Mouse (Mus musculus): ENCODE measurements around the gene Cacna1g. TPM values are rescaled to one million over a fixed set of nuclear protein-coding genes. Genes with fewer than 3 reads are reported as not detected.
A peak's percentile ranks its signal among the peaks of the same experiment; 100 is the strongest.

The Cacna1g gene
- total RNA-seq (2021): 100 to 1,000 TPM; 180 to 184 TPM

DNA sequence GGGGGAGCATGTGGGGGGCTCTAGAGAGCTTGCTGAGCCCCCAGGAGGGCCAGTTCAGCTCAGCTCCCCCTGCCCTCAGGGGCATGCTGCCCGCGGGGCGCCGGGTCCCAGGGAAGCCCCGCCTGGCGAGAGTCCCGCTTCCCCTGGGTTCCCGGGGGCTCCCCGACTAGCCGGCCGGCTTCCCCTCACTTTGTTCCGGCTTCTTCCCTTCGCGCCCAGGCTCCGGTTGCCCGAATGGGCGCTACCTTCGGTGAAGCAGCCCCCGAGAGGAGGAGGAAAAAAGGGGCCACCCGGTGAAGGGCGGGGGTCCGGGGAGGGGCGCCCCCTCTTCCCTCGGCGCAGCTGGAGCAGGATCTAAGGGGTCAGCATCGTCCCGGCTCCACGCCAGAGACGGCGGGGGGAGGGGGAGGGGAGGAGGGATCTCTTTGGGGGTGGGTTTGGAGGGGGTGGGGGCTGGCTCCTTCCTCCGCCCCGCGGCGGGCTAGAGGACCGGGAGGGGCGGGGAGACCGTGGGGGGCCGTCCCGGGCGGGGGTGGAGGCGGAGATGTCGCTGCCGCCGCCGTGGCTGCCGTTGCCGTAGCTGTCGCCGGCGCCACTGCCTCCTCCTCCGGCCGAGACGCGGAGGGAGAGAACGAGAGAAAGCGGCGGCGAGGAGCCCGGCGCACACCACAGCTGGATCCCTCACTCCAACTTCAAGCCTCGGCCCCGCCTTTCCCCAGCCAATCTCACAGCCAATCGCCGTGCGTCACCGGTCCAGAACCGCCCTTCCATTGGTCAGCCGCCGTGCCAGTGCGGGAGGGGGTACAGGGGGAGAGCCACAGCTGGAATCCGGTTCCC, at the start of gene Cacna1g:
Cacna1g (minus strand) TSS at position 492 of the 837 bp plus-strand sequence.
- DNase-seq: peak; percentile 81
- intact Hi-C loops (cut with DNase I): loop anchor here (5.0 kb wide), 1 partner anchor 147 kb away; the partner anchor contains the start of gene Ankrd40

- intact Hi-C loops (cut with DNase I): no loop called here
- peak; percentile 50 for DNase-seq
Observed at GRCm38 (mm10) chr11:94521219-94521843, 47.3 kb upstream of the Cacna1g start, which contains the start of gene Mycbpap. Gene Mycbpap, minus strand, starts transcription at chr11:94521742.

- intact Hi-C loops (cut with DNase I): no loop called here
- no peak for DNase-seq
Observed at GRCm38 (mm10) chr11:94513452-94513851, 39.5 kb upstream of the Cacna1g start.

GRCm38 (mm10) chr11:94508976-94509375, 35.0 kb upstream of the Cacna1g start:
- intact Hi-C loops (cut with DNase I): no loop called here
- DNase-seq: no peak

DNA sequence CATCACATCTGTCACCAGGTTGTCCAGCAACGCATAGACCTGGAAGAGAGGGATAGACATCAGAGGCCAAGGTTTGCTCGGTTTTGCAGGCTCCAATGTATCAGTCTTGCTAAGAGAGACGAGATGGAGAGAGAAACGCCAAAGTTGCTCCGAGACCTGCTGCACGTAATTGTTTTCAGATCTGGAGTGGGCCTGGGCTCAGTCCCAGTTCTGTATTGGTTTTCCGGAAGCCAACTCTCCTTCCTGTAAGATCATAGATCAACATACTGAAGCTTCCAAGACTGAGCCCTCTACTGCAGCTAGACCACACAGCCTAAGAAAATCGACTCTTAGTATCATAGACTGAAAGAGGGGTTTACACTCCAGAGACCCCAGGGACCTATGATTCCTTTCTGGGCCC, 27.5 kb upstream of the Cacna1g start:
- intact Hi-C loops (cut with DNase I): no loop called here
- DNase-seq: no peak

GRCm38 (mm10) chr11:94500362-94500761, 26.4 kb upstream of the Cacna1g start:
- DNase-seq: no peak
- intact Hi-C loops (cut with DNase I): no loop called here

DNA sequence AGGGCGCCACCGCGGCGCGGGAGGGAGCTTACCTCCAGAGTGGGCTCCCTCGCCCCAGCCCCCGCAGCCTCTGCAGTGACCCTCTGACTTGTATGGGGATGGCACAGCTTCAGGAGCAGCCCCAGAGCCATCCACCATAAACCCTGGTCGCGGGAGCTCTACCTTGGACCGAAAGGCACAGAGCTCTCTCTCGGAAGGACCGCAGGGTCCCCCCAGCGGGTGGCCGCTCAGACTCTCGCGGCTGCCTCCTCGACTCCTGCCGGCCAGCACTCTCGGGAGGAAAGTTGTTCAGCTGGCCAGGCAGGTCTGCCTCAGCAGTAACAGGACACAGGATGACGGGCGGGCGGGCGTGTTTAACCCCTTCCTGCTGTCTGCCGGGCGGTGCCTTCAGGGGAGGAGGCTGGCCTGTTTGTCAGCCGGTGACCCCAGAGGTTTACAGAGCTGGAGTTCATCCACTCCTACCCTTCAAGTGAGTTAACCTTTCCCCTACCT, 25.7 kb upstream of the Cacna1g start, which contains the start of gene Epn3:
Epn3 (minus strand) TSS at position 314 of the 492 bp plus-strand sequence.
- peak; percentile 16 for DNase-seq
- intact Hi-C loops (cut with DNase I): no loop called here

GRCm38 (mm10) chr11:94499035-94499434, 25.0 kb upstream of the Cacna1g start:
- intact Hi-C loops (cut with DNase I): no loop called here
- peak; percentile 46 for DNase-seq

- DNase-seq: peak; percentile 34
- intact Hi-C loops (cut with DNase I): no loop called here
Observed at GRCm38 (mm10) chr11:94498093-94498996, 24.3 kb upstream of the Cacna1g start.

- intact Hi-C loops (cut with DNase I): no loop called here
- DNase-seq: no peak
Observed at GRCm38 (mm10) chr11:94495415-94495814, 21.4 kb upstream of the Cacna1g start.

- intact Hi-C loops (cut with DNase I): no loop called here
- no peak for DNase-seq
Observed at GRCm38 (mm10) chr11:94491749-94492099, 17.7 kb upstream of the Cacna1g start.

GRCm38 (mm10) chr11:94491035-94491748, 17.2 kb upstream of the Cacna1g start:
- DNase-seq: peak; percentile 72
- intact Hi-C loops (cut with DNase I): no loop called here

DNA sequence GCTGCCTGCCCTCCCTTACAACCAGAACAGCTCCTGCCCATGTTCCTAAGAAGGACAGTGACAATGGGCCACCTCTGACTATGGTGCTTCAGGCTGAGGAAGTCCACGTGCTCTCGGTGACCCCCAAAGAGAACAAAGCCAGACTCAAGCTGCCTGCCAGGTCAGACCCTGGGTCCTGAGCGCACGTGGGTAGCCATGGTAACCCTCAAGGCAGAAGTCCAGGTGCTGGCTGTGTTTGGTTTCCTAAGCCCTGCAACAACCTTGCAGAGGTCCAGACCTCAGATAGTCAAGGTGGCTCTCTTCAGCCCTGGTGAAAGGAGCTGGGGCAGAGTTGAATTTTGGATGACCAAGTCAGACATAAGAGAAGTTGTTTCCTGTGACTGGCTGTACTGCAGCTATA, 15.7 kb upstream of the Cacna1g start:
- intact Hi-C loops (cut with DNase I): loop anchor here (5.0 to 10.0 kb wide), 2 partner anchors 147 to 355 kb away; no protein-coding TSS in a partner anchor

GRCm38 (mm10) chr11:94488767-94489533, 15.0 kb upstream of the Cacna1g start:
- DNase-seq: no peak
- intact Hi-C loops (cut with DNase I): loop anchor here (5.0 to 10.0 kb wide), 2 partner anchors 147 to 354 kb away; no protein-coding TSS in a partner anchor

More for the DNA sequence above, 15.7 kb upstream of the Cacna1g start:
- DNase-seq: no peak

GRCm38 (mm10) chr11:94486001-94486400, 12.0 kb upstream of the Cacna1g start, which contains the start of gene Spata20:
Gene Spata20, minus strand, starts transcription at chr11:94486179.
- intact Hi-C loops (cut with DNase I): loop anchor here (5.0 to 10.0 kb wide), 2 partner anchors 144 to 351 kb away; no protein-coding TSS in a partner anchor
- peak; percentile 88 for DNase-seq

DNA sequence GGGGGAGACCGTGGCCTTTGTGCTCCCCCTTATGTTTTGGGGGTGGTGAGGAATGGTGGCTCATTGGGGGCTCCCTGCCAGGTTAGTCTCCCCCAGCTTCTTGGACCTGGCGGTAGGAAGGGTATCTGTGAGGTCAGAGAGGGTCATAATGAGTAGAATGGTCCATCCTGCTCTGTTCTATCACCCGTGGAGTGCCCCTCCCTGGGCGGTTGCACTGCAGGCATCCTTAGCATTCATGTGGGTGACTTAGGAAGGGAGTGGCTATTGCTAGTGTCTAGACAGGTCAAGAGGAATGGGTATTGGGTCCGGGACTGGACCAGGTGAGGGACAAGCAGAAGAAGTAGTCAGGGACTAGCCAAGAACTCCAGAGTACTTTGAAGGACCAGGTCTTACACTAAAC, 11.2 kb upstream of the Cacna1g start:
- no peak for DNase-seq
- intact Hi-C loops (cut with DNase I): loop anchor here (5.0 to 10.0 kb wide), 2 partner anchors 143 to 350 kb away; no protein-coding TSS in a partner anchor

GRCm38 (mm10) chr11:94484636-94485035, 10.6 kb upstream of the Cacna1g start:
- intact Hi-C loops (cut with DNase I): loop anchor here (5.0 to 10.0 kb wide), 2 partner anchors 142 to 350 kb away; no protein-coding TSS in a partner anchor
- DNase-seq: no peak

GRCm38 (mm10) chr11:94483921-94484320, 9.9 kb upstream of the Cacna1g start:
- intact Hi-C loops (cut with DNase I): loop anchor here (10.0 kb wide), 1 partner anchor 349 kb away; no protein-coding TSS in a partner anchor

More at GRCm38 (mm10) chr11:94483921-94484320, 9.9 kb upstream of the Cacna1g start:
- DNase-seq: no peak
